Mouse (Mus musculus) MN1 (cell line): ENCODE results near the gene Ces1h.
"Not testable (repeated sequence)": the region's sequence is repeated elsewhere in the genome, so short reads cannot be mapped to it uniquely, and the experiment has no call there.

ENCODE experiments used
- DNase-seq: peaks from one replicate; pipeline ENCODE4 v3.0.0-alpha.2; 2016; ENCODE audit warnings: low spot score

The Ces1h gene

DNA sequence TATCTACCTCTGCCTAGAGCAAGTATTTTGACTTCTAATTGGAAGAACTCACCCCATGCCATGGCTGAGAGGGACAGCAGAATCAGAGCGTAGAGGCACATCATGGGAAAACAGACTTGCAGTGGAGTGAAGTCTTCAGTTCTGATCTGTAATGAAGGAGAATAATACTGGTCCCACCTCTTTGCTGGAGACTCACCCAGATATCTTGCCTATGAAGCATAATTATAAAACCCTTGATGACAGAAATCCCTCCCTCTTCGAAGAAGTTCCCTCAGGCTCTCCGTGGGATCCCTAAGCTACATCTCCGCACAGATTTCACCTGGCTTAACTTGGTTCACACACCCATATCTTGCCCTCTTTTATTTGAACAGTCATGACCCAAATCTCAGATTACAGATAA is at the start of gene Ces1h:
TSS of gene Ces1h (minus strand) at position 101 of the 400 bp plus-strand sequence.
- no peak for DNase-seq

GRCm38 (mm10) chr8:93427195-93427594 is 47.7 kb upstream of the Ces1h start:
- no peak for DNase-seq

GRCm38 (mm10) chr8:93415387-93415786 is 35.9 kb upstream of the Ces1h start:
- DNase-seq = no peak

- DNase-seq = no peak
Measured at GRCm38 (mm10) chr8:93408830-93409229, 29.3 kb upstream of the Ces1h start.

DNA sequence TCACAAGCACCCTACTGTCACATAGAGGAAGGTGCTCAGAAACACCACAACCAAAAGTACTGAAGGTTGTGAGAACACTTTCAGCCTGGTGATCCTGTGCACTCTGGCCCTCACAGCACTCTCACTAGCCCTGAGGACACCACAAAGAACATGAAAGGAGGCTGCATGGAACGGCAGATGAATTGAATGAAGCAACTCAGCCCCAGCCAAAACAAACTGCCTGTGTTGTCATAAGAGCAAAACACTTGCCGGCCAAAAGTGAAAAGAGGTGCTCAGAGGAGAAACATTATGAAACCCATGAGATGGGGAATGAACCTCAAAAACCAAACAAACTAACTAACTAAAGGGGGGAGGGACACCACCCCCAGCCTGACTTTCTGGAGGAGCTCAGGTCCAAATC is 20.2 kb upstream of the Ces1h start:
- DNase-seq = no peak

- DNase-seq = no peak
Measured at GRCm38 (mm10) chr8:93398044-93398443, 18.5 kb upstream of the Ces1h start.

- DNase-seq = not testable (repeated sequence)
Measured at GRCm38 (mm10) chr8:93394079-93394619, 14.6 kb upstream of the Ces1h start.

DNA sequence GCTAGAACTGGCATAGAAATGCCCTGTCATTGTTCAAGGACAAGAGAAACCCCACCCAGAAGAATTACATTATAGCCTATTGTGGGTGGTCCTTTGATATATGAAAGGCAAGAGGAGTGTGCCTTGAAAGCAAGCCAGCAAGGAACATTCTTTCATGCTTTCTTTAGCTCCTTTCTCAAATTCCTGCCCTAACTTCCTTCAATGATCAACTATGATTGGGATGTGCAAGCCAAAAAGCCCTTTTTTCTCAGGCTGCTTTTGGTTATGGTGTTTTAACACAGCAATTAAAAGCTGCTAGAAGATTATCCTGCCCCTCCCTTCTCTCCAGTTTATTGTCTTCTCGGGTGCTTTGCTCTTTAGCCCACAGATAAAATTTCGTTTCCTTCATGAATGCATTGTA is 10.0 kb downstream of the Ces1h start:
- no peak for DNase-seq

DNA sequence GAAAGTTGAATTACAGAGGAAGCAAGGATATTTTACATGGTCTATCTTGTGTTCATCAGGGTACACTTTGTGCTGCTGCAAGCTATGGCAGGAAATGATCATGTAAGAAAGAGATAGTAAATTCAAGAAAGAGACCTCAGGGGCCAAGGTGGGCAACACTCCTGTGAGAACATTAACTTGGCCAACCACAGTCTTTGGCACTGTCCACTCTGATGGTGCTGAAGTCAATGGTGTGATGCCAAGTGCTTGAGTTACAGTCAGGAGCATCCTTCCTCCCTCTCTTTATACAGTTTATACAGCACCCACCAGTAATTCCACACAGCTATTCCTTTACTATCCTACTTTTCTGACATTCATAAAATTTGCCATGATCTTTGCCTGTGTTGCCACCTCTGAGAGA is 19.4 kb downstream of the Ces1h start:
- DNase-seq = no peak

- DNase-seq = no peak
Measured at GRCm38 (mm10) chr8:93339531-93339930, 40.0 kb downstream of the Ces1h start.

GRCm38 (mm10) chr8:93337207-93337606 is 42.3 kb downstream of the Ces1h start, which contains the start of gene Ces1g:
Gene Ces1g (minus strand): TSS chr8:93337308.
- no peak for DNase-seq

DNA sequence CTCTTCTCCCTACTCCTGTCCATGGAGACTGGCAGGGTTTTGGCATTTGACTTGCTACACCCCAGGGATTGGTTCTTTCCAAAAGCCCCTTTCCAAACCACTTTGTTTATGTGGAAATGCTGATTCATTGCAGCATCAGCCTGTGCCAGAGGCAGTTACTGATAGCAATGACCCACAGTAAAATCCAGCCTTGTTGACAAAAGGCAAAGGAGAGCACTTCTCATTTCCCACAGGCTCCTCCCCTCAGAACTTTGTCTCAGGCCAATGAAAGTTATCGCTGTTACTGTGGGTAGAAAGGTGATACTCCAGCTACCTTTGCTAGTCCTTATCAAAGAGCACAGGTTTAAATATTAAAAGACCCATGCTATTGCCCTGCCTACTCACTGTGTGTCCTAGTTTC is 46.8 kb downstream of the Ces1h start:
- DNase-seq = no peak

DNA sequence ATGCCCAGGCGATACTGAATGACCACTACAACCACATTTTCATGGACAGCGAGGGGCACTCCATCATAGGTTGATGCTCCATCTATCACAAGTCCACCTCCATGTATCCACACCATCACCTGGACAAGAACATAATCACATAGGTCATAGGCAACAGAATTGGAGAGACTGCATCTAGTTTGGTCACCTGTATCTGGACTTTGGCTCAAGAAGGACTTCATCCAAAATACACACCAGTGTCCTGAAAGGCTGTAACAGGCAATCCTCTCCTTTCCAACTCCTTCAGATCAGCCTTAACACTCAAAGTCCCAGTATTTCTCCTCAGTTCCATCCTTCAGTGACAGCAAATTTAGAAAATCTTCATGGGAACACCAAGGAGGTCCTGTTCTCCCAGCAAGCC is 48.4 kb downstream of the Ces1h start:
- DNase-seq = no peak

DNA sequence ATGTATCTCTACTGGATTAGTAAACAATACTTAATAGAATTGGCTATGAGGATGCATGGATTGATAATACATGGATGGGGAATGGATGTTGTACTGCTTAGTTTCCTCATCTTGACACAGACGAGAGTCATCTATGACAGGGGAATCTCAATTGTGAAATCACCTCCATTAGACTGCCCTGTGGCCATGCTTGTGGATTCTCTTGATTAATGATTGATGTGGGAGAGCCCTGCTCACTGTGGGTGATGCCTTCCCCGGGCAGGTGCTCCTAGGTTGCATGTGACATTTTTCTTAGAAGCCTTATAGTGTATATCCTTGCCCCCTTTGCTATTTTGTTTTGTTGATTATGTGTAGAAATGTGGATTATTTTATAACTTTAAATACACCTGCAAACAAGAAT is 54.4 kb downstream of the Ces1h start:
- DNase-seq = no peak

- no peak for DNase-seq
Measured at GRCm38 (mm10) chr8:93317031-93317430, 62.5 kb downstream of the Ces1h start.

GRCm38 (mm10) chr8:93315557-93315956 is 64.0 kb downstream of the Ces1h start:
- DNase-seq = no peak
